Mouse (Mus musculus) neural tube, embryonic 14.5 days (tissue): Measurements from ENCODE around the gene Tom1l2. TPM values are rescaled to one million over a fixed set of nuclear protein-coding genes. Genes with fewer than 3 reads are reported as not detected.

Experiments used
- ATAC-seq: fragments of 200-750 bp; cut with Nextera tagmentation; 2 replicates; pipeline ENCODE4 v1.8.0; 2017; ENCODE audit warnings: low read depth, mild to moderate bottlenecking, moderate TSS enrichment, moderate library complexity
- H3K27ac ChIP-seq: fragments of 300-500 bp; sonication (generic); 2 replicates; pipeline ENCODE4 v1.5.1; 2014; ENCODE audit warnings: low read depth, mild to moderate bottlenecking, control low read depth, low read length, moderate library complexity, mixed read lengths
- H3K27me3 ChIP-seq: fragments of 300-500 bp; sonication (generic); 2 replicates; pipeline ENCODE4 v1.6.1; 2014; ENCODE audit warnings: low read length; ENCODE audit not compliant: control insufficient read depth, insufficient read depth
- H3K36me3 ChIP-seq: fragments of 300-500 bp; sonication (generic); 2 replicates; pipeline ENCODE4 v1.6.1; 2014; ENCODE audit warnings: low read length, mixed read lengths; ENCODE audit not compliant: control insufficient read depth, insufficient read depth
- H3K4me1 ChIP-seq: fragments of 300-500 bp; sonication (generic); 2 replicates; pipeline ENCODE4 v1.6.1; 2014; ENCODE audit warnings: low read length; ENCODE audit not compliant: control insufficient read depth, insufficient read depth
- H3K4me2 ChIP-seq: fragments of 300-500 bp; sonication (generic); 2 replicates; pipeline ENCODE4 v1.6.1; 2014; ENCODE audit warnings: mild to moderate bottlenecking, low read depth, low read length, control low read depth
- H3K4me3 ChIP-seq: fragments of 300-500 bp; sonication (generic); 2 replicates; pipeline ENCODE4 v1.5.1; 2014; ENCODE audit warnings: low read depth, low read length, control low read depth, mixed read lengths
- H3K9ac ChIP-seq: fragments of 300-500 bp; sonication (generic); replicated peaks from 2 replicates; pipeline ENCODE4 v1.6.1; 2014; ENCODE audit warnings: low read depth, mild to moderate bottlenecking, control low read depth, low read length, mixed read lengths
- H3K9me3 ChIP-seq: fragments of 300-500 bp; sonication (generic); 2 replicates; pipeline ENCODE4 v1.6.1; 2016; ENCODE audit warnings: low read length; ENCODE audit not compliant: control insufficient read depth
- WGBS: fragments of 180-500 bp; shearing (Covaris S2); extraction: QIAGEN DNeasy Blood & Tissue Kit; methylation state at CpG from one replicate; pipeline ENCODE4 v1.1.7; 2014; 5-methylcytosine and 5-hydroxymethylcytosine counted together
- polyA plus RNA-seq: library from polyadenylated mRNA; unstranded; fragments of >200 nt; fragmentation: Nextera tagmentation; extraction: Ambion mirVana; gene quantifications from 2 replicates; pipeline ENCODE4 v1.2.1, GENCODE M21; 2014

Gene Tom1l2
- polyA plus RNA-seq, 1 experiment from 2014 or later = 47.8 TPM

GRCm38 (mm10) chr11:60293683-60294629 is 58.7 kb downstream of the Tom1l2 start:
- no peak overlapping the region for H3K4me3 ChIP-seq
- peaks cover 28% of the 10 kb centered on the region; the same call in 1 of the 2 replicates for H3K4me1 ChIP-seq
- H3K4me2 ChIP-seq = no peak overlapping the region
- no peak overlapping the region for H3K9ac ChIP-seq
- H3K27me3 ChIP-seq = no peaks in the 10 kb centered on the region
- 61% methylated on average over 6 of the region's 6 CpGs for WGBS
- no peaks in the 10 kb centered on the region for H3K36me3 ChIP-seq
- ATAC-seq = peak; percentile 61; the same call in 1 of the 2 replicates
- H3K9me3 ChIP-seq = no peaks in the 10 kb centered on the region
- H3K27ac ChIP-seq = peak overlapping the region; percentile 72

GRCm38 (mm10) chr11:60292718-60293117 is 60.0 kb downstream of the Tom1l2 start:
- H3K4me1 ChIP-seq = peaks cover 35% of the 10 kb centered on the region; the same call in 1 of the 2 replicates
- H3K27me3 ChIP-seq = no peaks in the 10 kb centered on the region

GRCm38 (mm10) chr11:60288980-60289379 is 63.7 kb downstream of the Tom1l2 start:
- ATAC-seq = no peak
- Histone ChIP-seq H3K9ac (no peak overlapping the region), H3K36me3 (no peaks in the 10 kb centered on the region), H3K4me3 (no peak overlapping the region), H3K4me2 (no peak overlapping the region), H3K4me1 (peaks cover 35% of the 10 kb centered on the region), H3K9me3 (no peaks in the 10 kb centered on the region), H3K27me3 (no peaks in the 10 kb centered on the region), H3K27ac (peak overlapping the region; percentile 6; the same call in 1 of the 2 replicates)
- 35% methylated on average over 5 of the region's 5 CpGs for WGBS

More at GRCm38 (mm10) chr11:60292718-60293117, 60.0 kb downstream of the Tom1l2 start:
- no peak overlapping the region for H3K27ac ChIP-seq
- no peak overlapping the region for H3K4me3 ChIP-seq
- no peaks in the 10 kb centered on the region for H3K36me3 ChIP-seq
- WGBS = 19% methylated on average over 2 of the region's 2 CpGs
- no peak overlapping the region for H3K9ac ChIP-seq
- H3K4me2 ChIP-seq = no peak overlapping the region
- no peak for ATAC-seq
- no peaks in the 10 kb centered on the region for H3K9me3 ChIP-seq

- Histone ChIP-seq H3K4me2 (no peak overlapping the region), H3K9ac (no peak overlapping the region), H3K36me3 (no peaks in the 10 kb centered on the region), H3K9me3 (no peaks in the 10 kb centered on the region), H3K27me3 (no peaks in the 10 kb centered on the region), H3K4me1 (peaks cover 27% of the 10 kb centered on the region), H3K27ac (peak overlapping the region; percentile 28; the same call in 1 of the 2 replicates), H3K4me3 (no peak overlapping the region)
- ATAC-seq = no peak
- 54% methylated on average over 4 of the region's 4 CpGs for WGBS
Measured at GRCm38 (mm10) chr11:60286311-60286710, 66.4 kb downstream of the Tom1l2 start.

GRCm38 (mm10) chr11:60280429-60281414 is 72.0 kb downstream of the Tom1l2 start:
- no peak overlapping the region for H3K9ac ChIP-seq
- WGBS = 70% methylated on average over 11 of the region's 11 CpGs
- no peaks in the 10 kb centered on the region for H3K27me3 ChIP-seq
- H3K27ac ChIP-seq = no peak overlapping the region
- no peaks in the 10 kb centered on the region for H3K9me3 ChIP-seq
- H3K4me1 ChIP-seq = no peaks in the 10 kb centered on the region
- no peak overlapping the region for H3K4me3 ChIP-seq
- ATAC-seq = no peak
- H3K4me2 ChIP-seq = no peak overlapping the region
- no peaks in the 10 kb centered on the region for H3K36me3 ChIP-seq

- H3K27ac ChIP-seq = no peak overlapping the region
- ATAC-seq = no peak
- H3K27me3 ChIP-seq = no peaks in the 10 kb centered on the region
- no peaks in the 10 kb centered on the region for H3K4me1 ChIP-seq
- no peak overlapping the region for H3K4me2 ChIP-seq
- 85% methylated on average over 5 of the region's 5 CpGs for WGBS
- H3K9ac ChIP-seq = no peak overlapping the region
- no peaks in the 10 kb centered on the region for H3K9me3 ChIP-seq
- H3K36me3 ChIP-seq = peaks cover 2% of the 10 kb centered on the region; the same call in 1 of the 2 replicates
- no peak overlapping the region for H3K4me3 ChIP-seq
Measured at GRCm38 (mm10) chr11:60279483-60279882, 73.2 kb downstream of the Tom1l2 start.

GRCm38 (mm10) chr11:60277771-60278170 is 74.9 kb downstream of the Tom1l2 start:
- H3K27ac ChIP-seq = 0 out of 2 replicates have a peak overlapping the region, but pooled peaks have one; percentile 22
- no peaks in the 10 kb centered on the region for H3K9me3 ChIP-seq
- WGBS = 14% methylated on average over 5 of the region's 5 CpGs
- no peak overlapping the region for H3K9ac ChIP-seq
- ATAC-seq = no peak
- H3K27me3 ChIP-seq = no peaks in the 10 kb centered on the region
- H3K4me2 ChIP-seq = no peak overlapping the region
- peaks cover 4% of the 10 kb centered on the region; the same call in 1 of the 2 replicates for H3K36me3 ChIP-seq
- H3K4me1 ChIP-seq = no peaks in the 10 kb centered on the region
- H3K4me3 ChIP-seq = no peak overlapping the region

GRCm38 (mm10) chr11:60277164-60277740 is 75.5 kb downstream of the Tom1l2 start:
- Histone ChIP-seq H3K4me1 (no peaks in the 10 kb centered on the region), H3K36me3 (peaks cover 4% of the 10 kb centered on the region; the same call in 1 of the 2 replicates), H3K9ac (no peak overlapping the region), H3K4me3 (no peak overlapping the region), H3K27ac (peak overlapping the region; percentile 22; the same call in 1 of the 2 replicates), H3K9me3 (no peaks in the 10 kb centered on the region), H3K27me3 (no peaks in the 10 kb centered on the region), H3K4me2 (no peak overlapping the region)
- ATAC-seq = no peak
- 53% methylated on average over 8 of the region's 8 CpGs for WGBS
